Mouse (Mus musculus) lung, embryonic 16.5 days (tissue): ENCODE results near the gene 9830107B12Rik. TPM values are rescaled to one million over a fixed set of nuclear protein-coding genes. Genes with fewer than 3 reads are reported as not detected.

ENCODE experiments used
- ATAC-seq: fragments of 200-750 bp; cut with Nextera tagmentation; 2 replicates; pipeline ENCODE4 v1.8.0; 2017; ENCODE audit warnings: low read depth, mild to moderate bottlenecking, moderate library complexity
- H3K27ac ChIP-seq: fragments of 300-500 bp; sonication (generic); 2 replicates; pipeline ENCODE4 v1.5.1; 2014; ENCODE audit warnings: mild to moderate bottlenecking, control low read depth, low read length
- H3K27me3 ChIP-seq: fragments of 300-500 bp; sonication (generic); 2 replicates; pipeline ENCODE4 v1.6.1; 2014; ENCODE audit warnings: low read depth, low read length, mixed read lengths; ENCODE audit not compliant: control insufficient read depth, insufficient read depth
- H3K36me3 ChIP-seq: fragments of 300-500 bp; sonication (generic); 2 replicates; pipeline ENCODE4 v1.6.1; 2014; ENCODE audit warnings: low read length; ENCODE audit not compliant: control insufficient read depth, insufficient read depth
- H3K4me1 ChIP-seq: fragments of 300-500 bp; sonication (generic); replicated peaks from 2 replicates; pipeline ENCODE4 v1.6.1; 2014; ENCODE audit warnings: low read length, mixed read lengths; ENCODE audit not compliant: control insufficient read depth, insufficient read depth
- H3K4me2 ChIP-seq: fragments of 300-500 bp; sonication (generic); 2 replicates; pipeline ENCODE4 v1.6.1; 2014; ENCODE audit warnings: low read depth, low read length, control low read depth
- H3K4me3 ChIP-seq: fragments of 300-500 bp; sonication (generic); 2 replicates; pipeline ENCODE4 v1.5.1; 2014; ENCODE audit warnings: mild to moderate bottlenecking, low read length, control low read depth
- H3K9ac ChIP-seq: fragments of 300-500 bp; sonication (generic); 2 replicates; pipeline ENCODE4 v1.6.1; 2014; ENCODE audit warnings: low read length, control low read depth
- H3K9me3 ChIP-seq: fragments of 300-500 bp; sonication (generic); 2 replicates; pipeline ENCODE4 v1.6.1; 2016; ENCODE audit warnings: low read length; ENCODE audit not compliant: control insufficient read depth
- WGBS: fragments of 180-500 bp; shearing (Covaris S2); extraction: QIAGEN DNeasy Blood & Tissue Kit; methylation state at CpG from one replicate; pipeline ENCODE4 v1.1.7; 2014; 5-methylcytosine and 5-hydroxymethylcytosine counted together
- polyA plus RNA-seq: library from polyadenylated mRNA; unstranded; fragments of >200 nt; fragmentation: Nextera tagmentation; extraction: Ambion mirVana; gene quantifications from 2 replicates; pipeline ENCODE4 v1.2.1, GENCODE M21; 2015

The 9830107B12Rik gene
- polyA plus RNA-seq, 1 experiment from 2014 or later, result not detected

DNA sequence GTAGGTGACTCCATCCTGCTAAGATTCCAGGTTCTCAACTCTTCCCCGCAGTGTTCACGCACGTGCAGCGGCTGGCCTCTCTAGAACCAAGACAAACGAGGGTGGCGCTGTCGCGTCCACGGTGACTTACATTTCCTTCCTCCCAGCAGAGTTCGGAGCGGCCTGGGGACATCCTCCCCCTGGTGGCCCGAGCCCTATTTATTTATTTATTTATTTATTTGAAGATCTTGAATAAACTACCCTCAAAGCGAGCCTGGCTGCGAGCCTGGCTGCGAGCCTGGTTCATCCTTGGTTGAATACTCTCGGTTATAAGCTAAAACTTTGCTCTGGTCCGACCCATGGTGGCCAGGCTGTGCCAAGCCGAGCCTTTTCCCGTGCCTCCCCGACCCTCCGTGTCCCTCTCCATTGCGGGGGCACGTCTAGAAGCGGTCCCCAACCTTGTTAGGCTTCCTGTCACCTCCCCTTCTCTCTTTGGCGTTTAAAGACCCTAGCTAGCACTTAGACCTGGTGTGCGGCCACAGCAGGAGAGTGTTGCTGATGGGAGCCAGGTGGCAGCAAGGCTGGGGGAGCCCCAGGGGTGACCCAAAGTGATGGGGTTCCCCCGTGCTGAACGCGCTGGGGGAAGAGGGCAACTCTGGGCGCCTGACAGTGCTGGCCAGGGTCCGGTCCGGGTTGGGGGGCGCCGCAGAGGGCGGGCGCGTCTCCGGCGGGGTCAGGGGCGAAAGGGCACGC lies 48.9 kb downstream of the 9830107B12Rik start:
- Histone ChIP-seq H3K36me3 (no peaks in the 10 kb centered on the region), H3K9ac (peak overlapping the region; percentile 49; the same call in 1 of the 2 replicates), H3K9me3 (peaks cover 4% of the 10 kb centered on the region; the same call in 1 of the 2 replicates), H3K27me3 (peaks cover 46% of the 10 kb centered on the region), H3K27ac (no peak overlapping the region), H3K4me2 (peak overlapping the region; percentile 91), H3K4me1 (peaks cover 30% of the 10 kb centered on the region), H3K4me3 (peak overlapping the region; percentile 43)
- ATAC-seq, result peak; percentile 69
- 2% methylated on average over 32 of the region's 41 CpGs for WGBS

DNA sequence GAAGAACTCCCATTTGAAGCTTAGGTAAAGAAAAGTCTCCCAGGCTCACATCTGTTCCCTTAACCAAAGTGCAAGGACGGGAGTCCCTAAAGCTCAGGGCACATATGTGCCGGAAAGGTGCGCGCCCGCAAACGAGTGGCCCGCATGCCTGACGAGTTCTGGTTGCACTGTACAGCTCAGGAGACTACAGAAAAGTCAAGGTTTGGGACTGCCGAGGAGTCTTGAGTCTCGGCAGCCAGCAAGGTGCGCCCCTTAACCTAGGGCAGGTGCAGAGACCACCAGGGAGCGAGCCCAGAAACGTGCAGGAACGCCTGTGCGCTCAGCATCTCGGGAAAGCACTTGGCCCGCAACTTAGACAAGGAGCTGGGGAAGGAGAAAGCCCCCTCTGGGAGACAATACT lies 49.7 kb downstream of the 9830107B12Rik start:
- no peaks in the 10 kb centered on the region for H3K36me3 ChIP-seq
- H3K27ac ChIP-seq, result no peak overlapping the region
- peaks cover 4% of the 10 kb centered on the region; the same call in 1 of the 2 replicates for H3K9me3 ChIP-seq
- no peak overlapping the region for H3K9ac ChIP-seq
- 15% methylated on average over 17 of the region's 17 CpGs for WGBS
- no peak overlapping the region; the same call in 1 of the 2 replicates for H3K4me3 ChIP-seq
- no peak for ATAC-seq
- peaks cover 30% of the 10 kb centered on the region for H3K4me1 ChIP-seq
- H3K27me3 ChIP-seq, result peaks cover 46% of the 10 kb centered on the region
- H3K4me2 ChIP-seq, result peak overlapping the region; percentile 91; the same call in 1 of the 2 replicates

DNA sequence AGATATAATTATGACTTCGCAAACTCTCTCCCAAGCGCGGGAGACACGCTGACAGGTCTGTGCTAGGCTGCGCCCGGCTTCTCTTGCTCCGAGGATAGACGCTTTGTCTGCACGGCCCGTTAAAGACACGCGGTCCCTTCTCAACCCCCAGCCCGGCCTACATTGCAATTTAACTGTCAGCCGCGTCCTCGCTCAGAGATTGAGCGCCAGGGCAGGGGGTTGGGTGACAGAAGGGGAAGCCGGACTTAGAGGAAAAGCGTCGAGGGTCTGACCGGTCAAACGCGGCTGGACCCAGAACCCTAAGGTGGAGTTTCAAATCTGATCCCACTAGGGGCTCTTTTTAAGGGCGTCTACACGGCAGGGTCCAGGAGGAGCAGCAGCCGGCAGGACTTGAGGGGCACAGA lies 50.3 kb downstream of the 9830107B12Rik start:
- Histone ChIP-seq H3K4me1 (peaks cover 30% of the 10 kb centered on the region), H3K27me3 (peaks cover 46% of the 10 kb centered on the region), H3K4me2 (peak overlapping the region; percentile 24; the same call in 1 of the 2 replicates), H3K9me3 (peaks cover 4% of the 10 kb centered on the region; the same call in 1 of the 2 replicates), H3K9ac (no peak overlapping the region), H3K4me3 (peak overlapping the region; percentile 16), H3K27ac (no peak overlapping the region), H3K36me3 (no peaks in the 10 kb centered on the region)
- WGBS, result 1% methylated on average over 26 of the region's 26 CpGs
- no peak for ATAC-seq

DNA sequence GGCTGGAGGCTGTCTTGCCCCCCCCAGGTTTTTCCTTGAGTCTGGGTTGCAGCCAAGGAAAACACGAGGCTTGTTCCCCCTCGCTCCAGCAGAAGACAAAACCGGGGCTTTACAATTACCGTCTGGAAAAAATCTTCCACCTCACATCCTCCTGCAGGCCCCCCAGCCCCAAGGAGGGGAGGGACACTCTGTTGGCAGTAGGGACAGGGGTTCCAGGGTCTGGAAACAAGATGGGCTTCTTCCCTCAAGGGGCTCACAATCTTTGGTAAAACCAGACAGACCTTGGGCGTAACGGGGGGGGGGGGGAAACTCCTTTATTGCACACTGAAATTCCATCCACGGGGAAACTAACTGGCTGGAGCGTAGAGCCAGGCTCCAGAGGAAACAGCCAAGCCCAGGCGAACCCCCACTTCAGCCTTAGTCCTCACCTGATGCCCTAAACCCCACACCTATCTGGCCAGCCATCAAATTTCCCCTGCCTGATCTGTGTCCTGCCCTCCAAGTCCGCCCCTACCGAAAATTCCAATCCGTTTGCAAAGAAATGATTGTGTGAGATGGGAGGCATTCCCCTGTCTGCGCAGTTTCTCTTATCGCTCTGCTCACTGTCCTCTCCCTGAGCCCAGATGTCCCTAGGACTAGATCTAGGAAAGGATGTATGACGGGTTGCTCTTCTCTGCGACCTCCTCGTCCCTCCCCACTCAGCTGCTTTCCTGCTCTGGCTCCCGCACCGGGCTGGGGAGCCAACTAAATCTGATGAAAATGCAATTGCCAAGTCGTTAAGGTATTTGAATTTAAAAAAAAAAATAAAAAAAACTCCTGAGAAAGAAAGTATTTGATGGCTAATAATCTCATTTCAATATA lies 51.0 kb downstream of the 9830107B12Rik start:
- Histone ChIP-seq H3K4me1 (peaks cover 30% of the 10 kb centered on the region), H3K4me3 (no peak overlapping the region), H3K9ac (no peak overlapping the region), H3K4me2 (no peak overlapping the region), H3K27me3 (peaks cover 46% of the 10 kb centered on the region), H3K36me3 (no peaks in the 10 kb centered on the region), H3K9me3 (peaks cover 4% of the 10 kb centered on the region; the same call in 1 of the 2 replicates), H3K27ac (no peak overlapping the region)
- no peak for ATAC-seq
- WGBS, result 10% methylated on average over 20 of the region's 20 CpGs

DNA sequence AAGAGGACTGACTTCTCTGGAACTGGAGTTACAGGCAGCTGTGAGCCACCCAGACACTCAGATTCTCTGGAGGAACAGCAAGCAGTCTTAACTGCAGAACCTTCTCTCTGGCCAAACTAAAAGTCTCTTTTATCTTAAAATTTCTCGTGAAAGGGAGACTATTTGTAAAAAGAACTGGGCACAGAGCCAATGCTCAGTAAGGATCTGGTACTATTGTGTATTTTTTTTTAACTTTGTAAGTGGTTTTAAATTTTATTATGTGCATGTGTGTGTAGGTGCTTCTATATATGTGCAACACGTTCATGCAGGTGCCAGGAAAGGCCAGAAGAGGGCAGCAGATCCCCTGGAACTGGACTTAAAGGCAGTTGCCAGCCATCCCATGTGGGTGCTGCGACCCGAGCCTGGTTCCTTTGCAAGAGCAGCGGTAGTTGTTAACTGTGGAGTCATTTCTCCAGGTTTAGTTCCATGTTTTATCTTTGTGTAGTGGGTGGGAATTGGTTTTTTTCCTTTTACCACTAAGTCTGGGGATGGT lies 52.7 kb downstream of the 9830107B12Rik start:
- Histone ChIP-seq H3K36me3 (no peaks in the 10 kb centered on the region), H3K9ac (no peak overlapping the region), H3K4me2 (no peak overlapping the region), H3K4me1 (peaks cover 26% of the 10 kb centered on the region), H3K9me3 (peaks cover 4% of the 10 kb centered on the region; the same call in 1 of the 2 replicates), H3K4me3 (no peak overlapping the region), H3K27me3 (peaks cover 35% of the 10 kb centered on the region), H3K27ac (0 out of 2 replicates have a peak overlapping the region, but pooled peaks have one; percentile 21)
- 59% methylated on average over 5 of the region's 5 CpGs for WGBS
- ATAC-seq, result no peak

DNA sequence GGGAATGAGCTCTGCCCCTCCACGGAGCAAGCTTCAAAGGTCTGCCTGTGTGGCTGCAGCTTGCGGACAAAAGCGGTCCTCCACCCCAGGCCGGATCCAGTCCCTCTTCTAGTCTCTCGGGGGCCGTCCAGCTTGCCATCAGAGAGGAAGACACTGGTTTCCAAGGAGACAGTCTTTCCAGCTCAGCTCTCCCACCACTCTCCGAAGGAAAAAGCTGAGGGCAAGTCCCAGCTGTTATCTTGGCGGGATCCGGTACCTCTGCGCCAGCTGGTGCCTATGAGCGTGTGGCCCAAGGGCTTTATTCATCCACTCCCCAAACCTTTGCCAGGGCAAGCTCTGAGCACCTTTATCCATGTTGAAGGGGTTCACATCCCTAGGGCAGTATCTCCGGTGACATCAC lies 55.8 kb downstream of the 9830107B12Rik start:
- peaks cover 4% of the 10 kb centered on the region; the same call in 1 of the 2 replicates for H3K9me3 ChIP-seq
- ATAC-seq, result no peak
- no peak overlapping the region for H3K4me2 ChIP-seq
- H3K36me3 ChIP-seq, result no peaks in the 10 kb centered on the region
- no peak overlapping the region for H3K27ac ChIP-seq
- peaks cover 14% of the 10 kb centered on the region for H3K27me3 ChIP-seq
- peaks cover 5% of the 10 kb centered on the region; the same call in 1 of the 2 replicates for H3K4me1 ChIP-seq
- no peak overlapping the region for H3K9ac ChIP-seq
- WGBS, result 73% methylated on average over 12 of the region's 12 CpGs
- no peak overlapping the region for H3K4me3 ChIP-seq

DNA sequence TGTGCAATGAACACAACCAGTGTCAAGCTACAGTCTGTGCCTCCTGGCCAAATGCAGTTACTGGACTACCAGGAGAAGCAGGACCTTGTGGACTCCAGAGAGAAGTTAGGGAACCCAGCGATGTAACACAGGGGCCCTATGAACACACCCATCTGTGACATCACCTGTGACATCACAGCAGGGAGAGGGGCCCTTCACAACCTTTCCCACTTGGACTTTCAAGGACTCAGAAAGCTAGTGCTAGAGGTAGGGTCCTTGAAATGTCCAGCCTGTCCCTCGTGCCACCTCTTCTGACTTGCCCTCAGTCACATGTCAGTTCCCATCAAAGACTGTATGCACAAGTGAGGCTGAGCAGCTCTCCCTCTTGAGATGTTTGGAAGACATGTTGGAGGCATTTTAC lies 56.6 kb downstream of the 9830107B12Rik start:
- WGBS, result 53% methylated on average over 2 of the region's 2 CpGs
- Histone ChIP-seq H3K4me2 (no peak overlapping the region), H3K4me1 (peaks cover 2% of the 10 kb centered on the region; the same call in 1 of the 2 replicates), H3K27ac (no peak overlapping the region), H3K4me3 (no peak overlapping the region), H3K27me3 (peaks cover 6% of the 10 kb centered on the region; the same call in 1 of the 2 replicates), H3K36me3 (no peaks in the 10 kb centered on the region), H3K9ac (no peak overlapping the region), H3K9me3 (peaks cover 4% of the 10 kb centered on the region; the same call in 1 of the 2 replicates)
- no peak for ATAC-seq

DNA sequence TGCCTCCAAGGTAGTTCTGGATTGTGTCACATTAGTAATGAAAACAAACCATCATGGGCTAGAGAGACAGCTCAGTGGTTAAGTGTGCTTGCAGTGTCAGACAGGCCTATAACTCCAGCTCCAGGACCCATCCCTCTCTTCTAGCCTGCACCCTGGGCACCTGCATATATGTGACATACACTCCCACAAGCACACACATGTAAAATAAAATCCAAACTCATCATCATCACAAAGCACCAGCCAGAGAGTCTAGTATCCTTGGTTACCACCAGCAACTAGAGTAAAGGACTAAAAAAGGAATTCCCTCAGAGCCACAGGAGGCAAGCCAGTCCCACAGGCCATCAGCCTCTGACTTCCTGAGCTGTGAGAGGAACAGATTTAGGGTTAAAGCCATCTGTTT lies 57.0 kb downstream of the 9830107B12Rik start, which contains the start of gene 1700067P10Rik:
Gene 1700067P10Rik (plus strand): TSS at position 301 of the 400 bp plus-strand sequence.
- Histone ChIP-seq H3K36me3 (no peaks in the 10 kb centered on the region), H3K9me3 (peaks cover 4% of the 10 kb centered on the region; the same call in 1 of the 2 replicates), H3K27me3 (peaks cover 2% of the 10 kb centered on the region; the same call in 1 of the 2 replicates), H3K4me2 (no peak within 1 kb of the TSS), H3K4me1 (peaks cover 2% of the 10 kb centered on the region; the same call in 1 of the 2 replicates), H3K4me3 (no peak within 1 kb of the TSS), H3K27ac (no peak within 1 kb of the TSS), H3K9ac (no peak within 1 kb of the TSS)
- ATAC-seq, result no peak
